Mouse (Mus musculus) stomach, postnatal 0 days (tissue): ENCODE measurements around the gene Fdxr.

Experiments
- CTCF ChIP-seq: IDR thresholded peaks from 2 replicates; pipeline ENCODE4 v1.5.1; 2016; ENCODE audit warnings: antibody characterized with exemption, low read depth, mild to moderate bottlenecking, moderate library complexity
- EP300 ChIP-seq: optimal IDR thresholded peaks from 2 replicates; pipeline ENCODE3; 2016; ENCODE audit warnings: antibody characterized with exemption

DNA sequence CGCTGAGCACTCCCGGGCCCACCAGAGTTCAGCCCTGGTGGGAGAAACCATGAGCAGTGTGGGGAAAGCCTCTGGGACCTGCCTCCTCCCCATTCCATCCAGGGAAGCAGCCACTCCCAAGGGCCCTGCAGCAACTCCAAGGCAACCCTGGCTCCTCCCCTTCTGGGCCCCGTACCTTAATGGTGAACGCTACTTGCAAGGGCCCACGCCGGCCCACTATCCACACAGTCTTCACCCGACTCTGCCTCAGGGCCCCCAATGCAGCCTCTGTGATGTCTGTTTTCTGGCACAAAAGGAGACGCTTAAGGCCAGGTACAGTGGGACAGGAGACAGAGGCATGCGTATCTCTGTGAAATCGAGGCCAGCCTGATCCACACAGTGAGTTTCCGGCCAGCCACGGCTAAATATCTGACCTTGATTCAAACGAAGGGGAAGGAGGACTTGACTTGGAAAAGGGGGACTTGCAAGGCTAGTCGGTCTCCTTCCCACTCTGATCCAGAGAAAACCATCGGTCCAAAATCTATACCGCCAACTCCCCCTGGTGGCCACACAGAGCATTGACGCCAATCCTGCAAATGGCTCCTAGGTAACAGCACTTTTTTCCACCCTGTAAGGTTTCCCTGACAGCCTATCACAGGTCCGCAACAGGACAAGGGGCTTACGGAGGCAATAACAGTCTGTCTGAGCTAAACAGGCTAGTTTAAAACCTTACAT is 6.5 kb downstream of the Fdxr start:
- TF ChIP-seq CTCF (peak; percentile 95), EP300 (no peak)
